Mouse (Mus musculus) embryonic fibroblast, embryonic 13.5 days (primary cell): ENCODE measurements around the gene Rpl9-ps6.

Source experiments
- CTCF ChIP-seq: IDR thresholded peaks from 2 replicates; pipeline ENCODE4 v1.5.1; 2011; ENCODE audit warnings: mild to moderate bottlenecking, control low read depth, low read length, moderate library complexity, borderline replicate concordance; ENCODE audit not compliant: insufficient read depth
- POLR2A ChIP-seq: IDR thresholded peaks from 2 replicates; pipeline ENCODE4 v1.6.1; 2011; ENCODE audit warnings: low read depth, mild to moderate bottlenecking, control low read depth, low read length, moderate library complexity

DNA sequence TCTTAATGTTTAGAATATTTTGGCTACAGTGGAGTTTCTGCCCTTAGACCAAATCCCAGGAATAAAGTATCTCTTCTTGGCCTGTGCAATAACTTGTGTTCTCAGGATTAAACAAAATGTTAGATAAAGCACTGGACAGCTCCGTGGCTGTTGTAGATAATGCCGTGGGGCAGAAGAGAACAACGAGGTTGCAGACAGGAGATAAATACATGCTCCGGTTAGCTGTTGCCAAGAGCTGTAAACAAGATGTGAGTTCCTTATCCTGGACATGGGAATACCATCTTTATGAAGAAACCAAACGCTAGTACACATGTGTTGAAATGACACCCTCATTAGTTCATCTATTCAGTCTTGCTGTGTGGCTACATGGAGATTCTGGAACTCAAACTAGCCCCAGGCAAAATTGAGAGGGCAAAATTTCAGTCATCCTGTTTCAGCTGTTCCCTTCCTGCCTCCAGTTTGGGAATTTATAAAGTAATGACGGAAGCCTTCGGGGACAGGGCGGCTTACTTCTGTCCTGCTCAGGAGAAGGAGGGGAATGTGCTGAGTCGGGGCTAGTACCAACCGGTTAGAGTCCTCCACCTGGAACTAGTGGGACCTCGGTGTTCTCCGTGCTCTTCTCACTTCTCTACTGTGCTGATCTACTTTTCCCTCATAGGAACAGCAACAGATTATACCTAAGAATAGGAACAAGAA, 9.8 kb upstream of the Rpl9-ps6 start:
- TF ChIP-seq CTCF (no peak), POLR2A (no peak)
